Mouse (Mus musculus) common myeloid progenitor, adult 5-6 weeks (primary cell): ENCODE results near the gene Cotl1. TPM values are rescaled to one million over a fixed set of nuclear protein-coding genes. Genes with fewer than 3 reads are reported as not detected.
A peak's percentile ranks its signal among the peaks of the same experiment; 100 is the strongest.

ENCODE experiments used
- ATAC-seq: replicated peaks from 2 replicates; pipeline ENCODE4 v1.8.0; 2016; ENCODE audit warnings: low read depth, mild to moderate bottlenecking, moderate TSS enrichment, inconsistent platforms; ENCODE audit not compliant: poor library complexity, severe bottlenecking
- total RNA-seq: library from RNA; stranded (forward); fragments of 200-1000, 187-1606 nt; gene quantifications from 2 replicates; pipeline ENCODE4 v1.2.3, GENCODE M21; 2017

The Cotl1 gene
- total RNA-seq, 1 experiment from 2014 or later: 79.3 TPM

GRCm38 (mm10) chr8:119791804-119792704 lies 48.3 kb downstream of the Cotl1 start:
- no peak for ATAC-seq

- ATAC-seq: no peak
Observed at GRCm38 (mm10) chr8:119789581-119789980, 50.8 kb downstream of the Cotl1 start.

GRCm38 (mm10) chr8:119788607-119789381 lies 51.5 kb downstream of the Cotl1 start:
- ATAC-seq: no peak

DNA sequence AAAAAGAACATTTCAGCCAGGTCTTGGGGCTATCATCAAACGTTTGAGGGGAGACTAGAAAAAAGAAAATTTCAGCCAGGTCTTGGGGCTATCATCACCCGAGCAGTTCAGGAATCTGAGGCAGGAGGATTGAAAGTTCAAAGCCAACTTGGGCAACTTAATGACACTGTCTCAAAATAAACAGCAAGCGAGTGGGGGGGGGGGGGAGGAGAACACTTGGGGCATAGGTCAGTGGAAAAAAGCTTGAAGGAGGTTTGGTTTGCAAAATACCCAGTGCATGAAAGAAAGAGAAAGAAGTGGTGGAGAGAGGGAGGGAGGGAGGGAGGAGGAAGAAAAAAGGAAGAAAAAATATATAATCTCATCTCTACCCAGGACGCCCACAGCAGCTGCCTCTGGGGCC lies 53.0 kb downstream of the Cotl1 start:
- ATAC-seq: no peak

- ATAC-seq: no peak
Observed at GRCm38 (mm10) chr8:119786871-119787270, 53.5 kb downstream of the Cotl1 start.

- no peak for ATAC-seq
Observed at GRCm38 (mm10) chr8:119785764-119786405, 54.5 kb downstream of the Cotl1 start.

DNA sequence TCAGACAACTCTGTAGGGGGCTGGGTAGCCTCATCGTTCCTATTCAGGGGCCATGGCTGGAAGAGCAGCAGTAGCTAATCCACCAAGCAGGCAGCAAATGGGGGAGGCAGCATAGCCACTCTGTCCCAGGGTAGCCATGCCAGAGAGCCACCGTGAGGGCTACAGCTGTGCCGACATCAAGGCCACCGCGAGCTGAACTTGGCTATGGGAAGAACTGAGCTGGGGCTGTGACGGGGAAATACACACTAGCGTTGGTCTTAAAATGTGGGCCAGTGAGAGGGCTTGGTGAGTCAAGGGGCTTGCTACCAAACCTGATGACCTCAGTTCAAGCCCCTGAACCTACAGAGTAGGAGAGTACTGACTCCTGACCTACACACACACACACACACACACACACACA lies 55.7 kb downstream of the Cotl1 start:
- no peak for ATAC-seq

- peak; percentile 50 for ATAC-seq
Observed at GRCm38 (mm10) chr8:119784141-119784574, 56.2 kb downstream of the Cotl1 start.

DNA sequence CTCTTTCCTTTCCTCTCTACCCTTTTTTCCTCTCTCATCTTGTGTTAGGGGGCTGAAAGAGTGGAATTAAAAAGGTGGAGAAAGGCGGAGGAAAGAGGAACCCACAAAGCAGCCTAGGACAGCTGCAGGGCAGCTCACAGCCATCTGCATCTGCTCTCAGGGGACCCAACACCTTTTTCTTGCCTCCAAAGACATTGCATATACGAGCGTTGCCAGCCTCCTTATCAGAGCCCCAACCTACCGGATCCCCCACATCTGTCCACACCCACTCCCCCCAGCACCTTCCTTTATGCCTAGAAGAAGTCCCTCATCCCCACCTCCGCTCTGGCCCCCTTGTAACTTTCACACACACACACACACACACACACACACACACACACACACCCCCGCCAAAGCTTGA lies 56.8 kb downstream of the Cotl1 start:
- no peak for ATAC-seq

GRCm38 (mm10) chr8:119782715-119783114 lies 57.6 kb downstream of the Cotl1 start:
- no peak for ATAC-seq

DNA sequence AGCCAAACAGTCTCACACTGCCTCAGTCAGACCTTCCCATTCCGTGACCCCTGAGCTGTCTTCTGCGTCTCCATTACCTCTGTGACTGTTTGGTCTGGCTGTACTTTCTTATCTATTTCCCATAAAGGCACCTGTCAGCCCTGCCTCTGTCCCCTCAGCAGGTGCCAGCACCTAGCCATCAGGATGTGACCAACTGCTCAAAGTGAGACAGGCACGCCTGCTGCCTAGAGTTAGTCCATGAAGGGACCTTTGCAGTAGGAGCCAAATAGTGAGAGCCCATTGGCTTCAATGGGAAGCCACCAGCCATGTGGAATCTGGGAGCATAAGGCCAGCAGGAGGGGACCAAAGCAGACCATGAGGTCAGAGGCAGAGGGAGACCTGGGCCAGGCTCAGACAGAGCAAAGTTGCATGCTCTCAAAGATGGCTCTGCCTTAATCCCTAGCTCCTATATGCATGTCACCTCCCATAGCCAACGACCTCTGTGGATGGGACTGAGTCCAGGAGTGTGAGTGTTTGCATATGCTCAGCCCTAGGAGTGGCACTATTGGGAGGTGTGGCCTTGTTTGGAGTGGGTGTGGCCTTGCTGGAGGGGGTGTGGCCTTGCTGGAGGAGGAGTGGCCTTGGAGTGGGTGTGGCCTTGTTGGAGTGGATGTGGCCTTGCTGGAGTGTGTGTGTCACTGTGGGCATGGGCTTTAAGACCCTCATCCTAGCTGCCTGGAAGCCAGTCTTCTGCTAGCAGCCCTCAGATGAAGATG lies 59.1 kb downstream of the Cotl1 start:
- no peak for ATAC-seq

GRCm38 (mm10) chr8:119780402-119781049 lies 59.8 kb downstream of the Cotl1 start:
- no peak for ATAC-seq

- ATAC-seq: peak; percentile 48
Observed at GRCm38 (mm10) chr8:119779013-119779737, 61.2 kb downstream of the Cotl1 start.

DNA sequence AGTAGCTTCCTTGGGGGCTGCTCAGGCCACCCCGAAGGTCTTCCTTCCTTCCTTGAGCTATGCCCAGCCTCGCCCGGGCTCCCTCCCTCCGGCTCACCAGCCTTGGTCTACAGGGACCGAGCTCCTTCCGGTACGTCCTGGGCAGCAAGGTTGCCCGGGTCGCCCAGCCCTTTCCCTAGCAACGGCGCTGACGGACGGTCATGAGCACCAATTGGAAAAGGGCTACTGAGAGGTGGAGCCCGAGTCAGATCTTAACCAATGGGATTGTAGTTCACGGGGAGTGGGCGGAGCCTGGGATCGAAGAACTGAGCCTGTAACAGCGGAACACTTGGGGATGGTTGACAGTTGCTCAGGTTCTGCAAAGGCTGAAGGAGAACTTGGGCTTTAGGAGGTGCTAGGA lies 62.1 kb downstream of the Cotl1 start, which contains the start of gene Tldc1:
Gene Tldc1 (minus strand): TSS at position 154 of the 400 bp plus-strand sequence.
- peak; percentile 92 for ATAC-seq

- peak; percentile 2; the same call in 1 of the 2 replicates for ATAC-seq
Observed at GRCm38 (mm10) chr8:119777765-119778164, 62.6 kb downstream of the Cotl1 start.

DNA sequence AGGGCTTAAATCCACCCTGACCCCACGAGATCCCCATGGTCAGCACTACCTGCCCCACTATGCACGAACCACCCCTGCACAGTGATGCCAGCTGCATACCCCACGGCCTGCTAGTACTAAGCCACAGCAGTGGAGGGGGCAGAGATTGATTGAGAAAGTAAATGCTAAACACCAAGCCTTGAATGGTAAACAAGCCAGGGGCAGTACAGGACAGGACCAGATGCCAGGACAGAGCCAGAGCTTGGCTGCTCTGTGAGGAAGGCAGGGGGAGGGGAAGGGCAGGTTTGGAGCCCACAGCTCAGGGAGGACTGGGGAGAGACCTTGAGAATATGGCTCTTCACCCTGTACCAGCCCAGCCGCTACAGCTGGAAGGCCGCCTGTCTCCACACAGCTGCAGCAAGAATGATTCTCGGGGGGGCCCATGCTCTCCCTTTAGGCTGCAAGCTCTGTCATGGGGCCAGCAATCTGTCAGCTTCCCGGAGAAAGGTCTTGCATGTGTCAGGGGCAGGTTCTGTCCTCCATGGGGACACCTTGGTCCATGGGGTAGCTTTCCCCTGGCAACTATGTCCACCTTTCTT lies 63.6 kb downstream of the Cotl1 start:
- no peak for ATAC-seq

- 0 out of 2 replicates have a peak, but pooled peaks have one; percentile 15 for ATAC-seq
Observed at GRCm38 (mm10) chr8:119765761-119766444, 74.4 kb downstream of the Cotl1 start.

GRCm38 (mm10) chr8:119765311-119765710 lies 75.0 kb downstream of the Cotl1 start:
- no peak for ATAC-seq
